In the genomic region with DNA sequence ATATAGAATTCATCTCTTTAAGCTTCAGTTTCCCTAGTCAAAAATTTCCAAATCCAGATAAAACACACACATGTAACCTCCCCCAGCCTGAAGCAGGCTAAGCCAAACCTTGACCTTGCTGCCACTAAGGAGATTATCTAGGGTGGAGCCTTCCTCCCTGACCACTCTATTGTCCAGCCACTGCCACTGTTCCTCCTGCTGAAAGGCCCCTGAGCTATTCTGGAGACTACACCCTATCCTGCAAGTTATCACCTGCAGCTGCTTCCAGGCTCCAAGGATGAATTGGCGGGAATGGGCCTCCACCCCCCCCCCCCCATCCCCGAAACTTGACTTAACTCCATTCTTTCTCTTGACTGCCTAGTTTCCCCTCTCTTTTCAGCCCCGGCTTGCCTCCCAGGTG, we compare ENCODE assay signal across 40 mouse cellular contexts. TPM values are rescaled to one million over a fixed set of nuclear protein-coding genes. Genes with fewer than 3 reads are reported as not detected.
"Had no signal": no experiment of that assay in that cellular context is flagged by ENCODE, and none has a peak within 500 bp of the region (broad histone marks: within the 10 kb centered on the region; RNA-seq: fewer than 3 reads in every experiment).

No protein-coding gene starts in this region.

RNA-seq across cellular contexts. Expression of gene Sult2a3, which starts 8.4 kb away (rescaled TPM):
- total RNA-seq: heart, postnatal 10 days; heart, postnatal 14 days; heart, postnatal 25 days; heart, postnatal 36 days; heart, postnatal 4 days; hematopoietic stem cell, adult 5-6 weeks; hindbrain, postnatal 0 days; layer of hippocampus, adult 18-20 months; layer of hippocampus, adult 2 months; layer of hippocampus, adult 8-10 months; layer of hippocampus, postnatal 10 days; layer of hippocampus, postnatal 14 days; layer of hippocampus, postnatal 25 days; layer of hippocampus, postnatal 36 days; left cerebral cortex, adult 18-20 months; left cerebral cortex, adult 2 months; left cerebral cortex, adult 8-10 months had no signal
- polyA plus RNA-seq: heart, embryonic 13.5 days; heart, embryonic 14.5 days; heart, embryonic 15.5 days; heart, embryonic 16.5 days; heart, postnatal 0 days; hindbrain, embryonic 10.5 days; hindbrain, embryonic 11.5 days; hindbrain, embryonic 12.5 days; hindbrain, embryonic 13.5 days; hindbrain, embryonic 14.5 days; hindbrain, embryonic 15.5 days; hindbrain, embryonic 16.5 days; hindbrain, postnatal 0 days; inflammation-experienced regulatory T-cells, adult 6 months; intestine, embryonic 14.5 days; intestine, embryonic 15.5 days; intestine, embryonic 16.5 days; intestine, postnatal 0 days; kidney, adult 2 months; kidney, embryonic 14.5 days; kidney, embryonic 15.5 days; kidney, embryonic 16.5 days; kidney, postnatal 0 days; large intestine, adult 2 months had no signal
